Mouse (Mus musculus): ENCODE results near the gene Ppp6r2.

Ppp6r2 gene

GRCm38 (mm10) chr15:89305966-89306365 is 94.6 kb downstream of the Ppp6r2 start:
- no peak for DNase-seq (ENCODE audit: extremely low read depth, low read depth, low spot score)

DNA sequence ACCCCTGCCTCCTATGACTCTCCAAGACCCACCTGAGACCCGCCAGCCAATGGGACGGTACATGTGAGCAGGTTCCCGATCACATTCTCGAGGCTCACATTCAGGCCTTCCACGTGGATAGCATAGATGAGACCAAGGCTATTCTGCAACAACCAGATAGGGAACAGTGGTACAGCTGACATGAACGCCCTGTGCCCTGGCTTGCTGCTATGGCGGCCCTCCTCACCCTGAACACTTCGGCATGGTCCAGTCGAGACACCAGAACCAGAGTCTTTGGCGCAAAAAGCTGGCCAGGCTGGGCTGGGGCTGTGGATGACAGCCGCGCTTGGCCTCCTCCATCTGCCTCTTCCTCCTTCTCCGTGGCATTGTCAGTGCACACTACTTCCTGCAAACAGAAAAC is 96.1 kb downstream of the Ppp6r2 start:
- no peak for DNase-seq (ENCODE audit: extremely low read depth, low read depth, low spot score)

GRCm38 (mm10) chr15:89308406-89309139 is 97.2 kb downstream of the Ppp6r2 start:
- no peak for DNase-seq (ENCODE audit: extremely low read depth, low read depth, low spot score)

DNA sequence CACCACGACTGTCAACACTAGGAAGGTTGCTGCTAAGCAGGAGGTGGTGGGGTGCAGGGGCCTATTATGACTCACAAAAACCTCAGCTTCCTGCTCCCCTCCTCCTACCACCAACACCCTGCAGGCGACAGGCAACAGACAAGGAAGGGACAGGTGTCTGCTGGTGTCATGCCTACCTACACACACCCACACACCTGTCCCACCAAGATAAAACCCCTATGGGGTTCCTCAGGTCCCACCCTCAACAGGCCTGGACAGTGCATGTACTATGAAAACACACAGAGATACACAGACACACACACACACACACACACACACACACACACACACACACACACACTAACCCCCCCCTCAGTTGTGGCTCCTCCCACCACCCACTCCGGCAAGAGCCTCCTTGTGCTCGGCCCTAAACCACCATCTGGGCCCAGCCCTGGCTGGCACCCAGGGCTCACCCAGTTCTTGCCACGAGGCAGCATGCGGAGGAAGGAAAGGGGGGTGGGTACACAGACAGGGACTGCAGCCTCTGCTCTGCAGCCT is 98.7 kb downstream of the Ppp6r2 start:
- DNase-seq (ENCODE audit: extremely low read depth, low read depth, low spot score), result no peak

- DNase-seq (ENCODE audit: extremely low read depth, low read depth, low spot score), result no peak
Measured at GRCm38 (mm10) chr15:89313359-89313758, 102.0 kb downstream of the Ppp6r2 start.

DNA sequence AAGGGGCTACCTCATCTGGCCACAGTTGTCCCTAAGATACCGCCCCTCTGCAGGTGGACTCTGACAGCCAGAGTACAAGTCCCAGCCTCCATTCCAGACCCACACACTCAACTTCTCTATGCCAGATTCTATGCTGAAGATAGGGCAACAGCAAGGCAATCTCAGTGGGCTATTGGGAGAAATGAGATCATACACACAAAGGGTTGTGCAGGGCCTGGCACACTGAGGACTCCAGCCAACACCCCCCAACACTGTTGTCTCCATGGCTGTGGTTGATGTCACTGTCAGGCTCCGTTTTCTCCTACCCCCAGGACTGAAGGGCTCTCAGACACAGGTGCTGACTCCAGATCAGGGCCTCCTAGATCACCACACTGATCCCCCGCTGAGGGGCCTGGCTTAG is 102.8 kb downstream of the Ppp6r2 start:
- no peak for DNase-seq (ENCODE audit: extremely low read depth, low read depth, low spot score)

- DNase-seq (ENCODE audit: extremely low read depth, low read depth, low spot score), result no peak
Measured at GRCm38 (mm10) chr15:89314511-89315189, 103.3 kb downstream of the Ppp6r2 start.

GRCm38 (mm10) chr15:89315190-89315731 is 103.9 kb downstream of the Ppp6r2 start, which contains the start of gene Sbf1:
Gene Sbf1 (minus strand): TSS chr15:89315311.
- DNase-seq (ENCODE audit: extremely low read depth, low read depth, low spot score), result peak; percentile 64

- DNase-seq (ENCODE audit: extremely low read depth, low read depth, low spot score), result no peak
Measured at GRCm38 (mm10) chr15:89316146-89316545, 104.8 kb downstream of the Ppp6r2 start.

- no peak for DNase-seq (ENCODE audit: extremely low read depth, low read depth, low spot score)
Measured at GRCm38 (mm10) chr15:89321264-89321663, 109.9 kb downstream of the Ppp6r2 start.

DNA sequence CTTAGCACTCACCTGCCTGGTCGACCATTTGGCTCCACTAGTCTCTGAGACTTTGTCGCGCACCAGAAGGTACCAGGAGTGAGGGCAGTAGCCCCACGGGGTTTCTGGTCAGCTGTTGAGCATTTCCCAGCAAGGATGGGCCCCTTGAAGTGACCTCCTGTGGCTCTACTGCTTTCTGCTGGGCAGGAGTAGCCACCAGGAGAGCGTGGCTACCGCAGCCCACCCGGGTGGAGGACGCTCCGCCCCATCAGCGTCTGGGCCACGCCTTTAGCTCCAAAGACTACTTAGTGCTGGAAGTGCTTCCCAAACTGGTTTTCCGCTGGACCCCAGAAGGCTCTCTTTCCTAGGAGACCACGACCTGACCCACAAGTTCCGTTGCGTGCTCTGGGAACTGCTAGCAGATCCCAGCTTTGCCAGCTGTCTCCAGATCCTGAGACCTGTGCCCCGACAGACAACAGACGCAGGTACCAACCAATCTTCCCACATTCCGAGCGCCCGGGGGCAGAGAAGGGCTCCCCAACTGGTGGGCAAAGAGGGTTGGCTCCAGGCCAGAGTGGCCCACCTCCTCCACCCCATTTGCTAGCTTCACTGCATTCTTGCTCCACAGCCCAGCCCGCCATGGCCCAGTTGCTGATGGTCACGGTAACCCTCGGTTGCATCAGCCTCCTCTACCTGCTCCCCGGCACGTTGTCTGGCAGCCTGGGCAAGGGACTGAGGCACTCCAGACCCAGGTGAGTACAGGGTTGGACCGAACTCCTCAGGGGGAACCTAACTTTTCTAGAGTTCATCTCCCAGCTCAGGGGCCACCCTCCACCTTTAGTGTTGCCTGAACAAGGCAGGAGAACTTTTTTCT is 111.5 kb downstream of the Ppp6r2 start, which contains the start of gene Adm2:
Gene Adm2 (plus strand): TSS at position 51 of the 853 bp plus-strand sequence.
- DNase-seq (ENCODE audit: extremely low read depth, low read depth, low spot score), result no peak

GRCm38 (mm10) chr15:89323656-89324055 is 112.3 kb downstream of the Ppp6r2 start:
- no peak for DNase-seq (ENCODE audit: extremely low read depth, low read depth, low spot score)

DNA sequence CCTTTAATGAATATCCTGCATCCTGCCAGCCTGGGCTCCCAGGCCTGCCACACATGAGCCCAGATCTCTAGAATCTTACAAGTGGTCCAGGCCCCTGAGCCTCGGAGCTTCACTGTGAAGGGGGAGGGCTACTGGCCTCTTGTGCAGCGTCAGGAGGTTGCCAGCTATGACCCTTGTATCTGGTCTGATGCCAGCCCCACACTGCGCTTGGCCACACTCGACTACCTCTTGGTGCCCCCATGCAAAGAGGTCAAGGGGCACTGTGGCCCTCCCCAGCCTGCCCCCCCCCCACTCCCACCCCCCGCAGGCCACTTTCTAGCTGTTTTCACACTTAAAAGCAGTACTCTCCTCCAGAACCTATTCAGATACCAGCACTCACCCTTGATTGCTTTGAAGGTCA is 115.1 kb downstream of the Ppp6r2 start:
- no peak for DNase-seq (ENCODE audit: extremely low read depth, low read depth, low spot score)

- no peak for DNase-seq (ENCODE audit: extremely low read depth, low read depth, low spot score)
Measured at GRCm38 (mm10) chr15:89334271-89334670, 122.9 kb downstream of the Ppp6r2 start, which contains the start of gene Miox. Gene Miox (plus strand): TSS chr15:89334398.

DNA sequence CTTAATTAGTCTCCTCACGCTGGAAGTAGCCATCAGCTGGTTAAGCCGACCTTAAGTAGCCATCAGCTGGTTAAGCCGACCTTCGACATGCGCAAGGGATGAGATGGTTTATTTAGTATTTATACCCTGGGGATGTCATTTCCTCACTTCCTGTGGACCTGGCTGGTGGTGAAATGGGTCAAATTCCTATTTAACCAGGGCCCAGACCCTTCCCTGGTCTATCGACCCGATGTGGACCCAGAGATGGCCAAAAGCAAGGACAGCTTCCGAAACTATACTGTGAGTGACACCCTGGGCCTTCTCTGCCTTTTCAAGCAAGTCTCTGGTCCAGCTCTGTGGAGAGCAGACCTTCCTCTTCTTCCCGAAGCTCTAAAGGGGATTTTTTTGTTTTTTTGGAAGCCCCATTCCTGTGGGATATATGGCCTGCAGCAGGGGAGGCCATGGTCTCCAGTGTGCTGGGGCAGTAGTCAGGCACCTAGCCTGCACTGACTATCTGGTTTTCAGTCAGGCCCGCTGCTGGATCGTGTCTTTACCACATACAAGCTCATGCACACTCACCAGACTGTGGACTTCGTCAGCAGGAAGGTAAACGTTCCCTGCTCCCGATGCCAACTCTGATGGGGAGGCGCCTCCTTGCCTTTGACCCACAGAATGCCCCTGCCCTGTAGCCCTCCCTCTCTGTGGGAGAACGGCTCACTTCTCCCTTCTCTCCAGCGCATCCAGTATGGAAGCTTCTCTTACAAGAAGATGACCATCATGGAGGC is 123.6 kb downstream of the Ppp6r2 start:
- no peak for DNase-seq (ENCODE audit: extremely low read depth, low read depth, low spot score)

DNA sequence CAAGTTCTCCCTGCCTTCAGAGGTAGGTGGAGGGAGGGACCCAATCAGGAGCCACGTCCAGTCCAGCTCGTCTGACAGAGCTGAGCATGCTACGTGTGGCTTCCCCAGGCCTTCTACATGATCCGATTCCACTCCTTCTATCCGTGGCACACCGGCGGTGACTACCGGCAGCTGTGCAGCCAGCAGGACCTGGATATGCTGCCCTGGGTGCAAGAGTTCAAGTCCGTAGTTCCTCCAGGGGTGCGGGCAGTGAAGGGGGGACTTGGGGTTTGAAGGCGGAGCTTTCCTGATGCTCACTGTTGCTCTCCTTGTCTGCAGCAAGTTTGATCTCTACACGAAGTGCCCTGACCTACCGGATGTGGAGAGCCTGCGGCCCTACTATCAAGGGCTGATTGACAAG is 125.1 kb downstream of the Ppp6r2 start:
- DNase-seq (ENCODE audit: extremely low read depth, low read depth, low spot score), result no peak
